Mouse (Mus musculus) thymus, adult 2 months (tissue): Measurements from ENCODE around the gene Theg.

ENCODE experiments used
- CTCF ChIP-seq: fragments of 200-500 bp; IDR thresholded peaks from 2 replicates; pipeline ENCODE4 v1.5.1; 2012; ENCODE audit warnings: mild to moderate bottlenecking, control low read depth, low read length, moderate library complexity, borderline replicate concordance; ENCODE audit not compliant: control insufficient read depth, poor library complexity, insufficient read depth; ENCODE audit errors: extremely low read depth
- POLR2A ChIP-seq: fragments of 200-500 bp; IDR thresholded peaks from 2 replicates; pipeline ENCODE4 v1.6.1; 2012; ENCODE audit warnings: mild to moderate bottlenecking, low read length, control low read depth, moderate library complexity; ENCODE audit not compliant: control insufficient read depth, poor library complexity, insufficient read depth; ENCODE audit errors: extremely low read depth

- no peak for TF ChIP-seq POLR2A
- no peak for TF ChIP-seq CTCF
Measured at GRCm38 (mm10) chr10:79626156-79626555, 39.0 kb upstream of the Theg start.
